Mouse (Mus musculus) heart, adult 9 months (tissue): ENCODE results near the gene Myadml2.
"Not testable (repeated sequence)": the region's sequence is repeated elsewhere in the genome, so short reads cannot be mapped to it uniquely, and the experiment has no call there.

ENCODE experiments used
- DNase-seq, 2 experiments: peaks; one replicate each; pipeline ENCODE4 v3.0.0; 2022; ENCODE audit warnings: low spot score in 2 of 2

Myadml2 gene

DNA sequence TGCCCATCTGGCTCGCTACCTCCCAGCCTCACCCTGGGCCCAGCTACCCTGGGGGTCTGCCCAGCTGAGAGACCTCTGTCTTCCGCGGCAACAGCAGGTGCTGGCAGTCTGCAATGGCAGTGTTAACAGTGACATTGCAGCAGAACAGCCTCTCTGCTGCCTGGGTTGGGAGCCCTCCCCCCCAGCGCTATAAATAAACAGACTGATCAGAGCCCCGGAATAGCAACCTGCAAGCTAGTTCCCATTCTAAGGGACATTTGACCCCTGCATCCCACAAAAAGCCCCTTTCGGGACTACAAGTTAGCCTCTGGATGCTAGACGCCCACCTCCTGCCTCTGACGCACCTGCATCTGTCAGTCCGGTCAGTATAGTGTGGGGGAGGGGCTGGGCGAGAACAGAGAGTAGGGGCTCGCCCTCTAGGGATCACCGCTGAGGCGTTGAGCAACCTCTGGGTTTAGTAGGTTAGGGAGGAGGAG is at the start of gene Myadml2:
Gene Myadml2, minus strand, starts transcription at position 158 of the 476 bp plus-strand sequence.
- DNase-seq, result peak in 1 of 2 experiments; percentile 64

DNA sequence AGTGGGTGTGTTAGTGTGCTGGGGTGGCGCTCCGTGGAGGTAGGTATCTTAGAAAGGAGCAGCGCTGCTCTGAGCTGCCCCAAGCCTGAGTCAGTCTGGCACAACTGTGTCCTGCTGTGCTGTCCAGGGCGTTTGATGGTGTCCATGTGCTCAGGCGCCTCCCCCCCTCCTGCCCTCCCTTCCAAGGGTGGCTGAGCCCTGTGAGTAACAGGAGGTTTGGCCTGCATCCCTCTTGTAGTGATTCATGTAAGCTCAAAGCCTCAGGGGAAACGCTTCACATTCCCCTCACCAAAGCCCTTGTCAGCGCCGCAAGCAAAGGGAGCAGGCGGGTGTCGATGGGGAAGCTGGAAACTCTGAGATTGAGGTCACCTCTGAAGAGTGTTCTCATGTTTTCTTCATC is 49.8 kb upstream of the Myadml2 start:
- peak; percentile 75 to 80 for DNase-seq

GRCm38 (mm10) chr11:120696568-120696967 is 48.6 kb upstream of the Myadml2 start:
- no peak for DNase-seq

- no peak for DNase-seq
These were observed 47.7 kb upstream of the Myadml2 start for GRCm38 (mm10) chr11:120695641-120696040.

DNA sequence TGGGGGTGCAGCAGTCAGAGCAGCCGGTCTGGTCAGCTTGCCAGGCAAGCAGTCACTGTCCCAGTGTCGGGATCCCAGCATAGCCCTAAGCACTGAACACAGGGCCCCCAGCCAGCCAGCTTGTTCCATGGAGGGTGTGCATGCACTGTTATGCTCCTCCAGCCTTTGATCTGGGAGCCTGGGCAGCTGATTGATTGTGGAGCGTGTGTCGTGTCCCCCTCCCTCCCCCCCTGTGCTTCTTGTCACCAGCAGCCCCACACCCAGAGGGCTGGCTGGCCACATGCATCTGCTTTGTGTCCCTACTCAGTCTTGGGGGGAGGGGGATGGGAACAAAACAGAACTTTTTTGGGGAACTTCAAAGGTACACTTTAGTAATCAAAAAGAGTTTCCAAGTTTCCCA is 47.2 kb upstream of the Myadml2 start:
- DNase-seq, result no peak

- no peak for DNase-seq
These were observed 45.5 kb upstream of the Myadml2 start for GRCm38 (mm10) chr11:120693461-120693860.

DNA sequence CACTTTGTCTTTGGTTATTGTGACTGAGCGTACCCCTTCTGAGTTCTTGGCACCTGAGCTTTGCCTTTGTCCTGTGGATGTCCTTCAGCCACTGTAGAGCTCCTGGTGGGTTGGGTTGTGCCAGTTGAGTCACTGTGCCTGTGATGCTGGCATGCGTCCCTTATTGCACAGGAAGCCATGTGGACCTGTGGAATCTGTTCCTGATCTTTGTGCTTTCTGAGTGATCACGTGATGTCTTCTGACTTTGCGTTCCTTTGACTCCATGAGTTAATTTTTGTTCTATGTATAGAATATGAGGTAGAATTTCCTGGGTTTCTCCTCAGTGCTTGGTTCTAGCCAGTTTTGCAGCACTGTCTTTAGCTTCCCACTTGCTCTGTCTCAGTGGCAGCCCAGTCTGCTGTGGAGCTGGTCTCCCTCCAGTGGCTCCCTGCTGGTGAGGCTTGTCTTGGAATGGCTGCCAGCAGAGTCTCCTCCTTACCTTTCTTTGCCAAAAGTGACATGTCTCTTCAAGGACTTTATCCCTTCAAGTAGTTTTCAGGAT is 44.6 kb upstream of the Myadml2 start:
- no peak for DNase-seq

- no peak for DNase-seq
These were observed 41.4 kb upstream of the Myadml2 start for GRCm38 (mm10) chr11:120689365-120689764.

GRCm38 (mm10) chr11:120686650-120687272 is 38.8 kb upstream of the Myadml2 start:
- DNase-seq, result no peak

DNA sequence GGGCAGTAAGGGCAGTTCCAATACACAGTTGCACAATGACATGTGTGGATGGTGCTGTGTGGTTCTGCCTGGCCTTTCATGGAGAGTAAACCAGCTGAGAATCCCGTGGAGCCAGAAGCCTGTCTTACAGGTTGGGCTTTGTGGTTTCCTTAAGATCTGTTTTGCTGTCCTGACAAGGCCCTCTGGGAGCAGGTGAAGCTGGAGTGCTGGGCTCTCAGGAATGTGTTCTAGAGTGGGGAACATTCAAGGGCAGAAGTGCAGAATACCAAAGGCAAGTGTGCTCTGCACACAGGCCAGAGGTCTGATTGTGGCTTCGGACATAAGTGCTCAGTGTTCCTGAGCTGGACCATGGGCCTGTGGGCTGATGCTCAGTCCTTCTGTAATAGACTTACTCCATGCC is 36.7 kb upstream of the Myadml2 start:
- DNase-seq, result no peak

DNA sequence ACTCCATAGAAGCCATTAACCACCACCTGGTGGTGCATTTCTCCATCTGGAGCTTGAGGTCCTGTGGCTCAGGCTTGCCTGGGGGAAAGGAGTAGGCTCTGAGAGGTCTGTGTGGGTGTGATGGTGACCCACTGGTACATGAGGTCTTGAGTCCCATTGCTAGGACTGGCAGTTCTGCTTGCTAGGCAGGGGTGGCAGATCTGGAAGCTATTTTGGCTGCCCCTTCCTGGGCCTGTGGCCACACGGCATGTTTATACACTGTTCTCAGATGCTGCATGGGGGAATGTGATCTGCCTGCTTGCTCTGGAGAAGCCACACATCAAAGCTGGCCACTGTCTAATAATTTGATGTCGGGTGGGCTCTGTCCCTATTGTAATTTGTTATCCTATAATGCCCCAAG is 36.1 kb upstream of the Myadml2 start:
- no peak for DNase-seq

DNA sequence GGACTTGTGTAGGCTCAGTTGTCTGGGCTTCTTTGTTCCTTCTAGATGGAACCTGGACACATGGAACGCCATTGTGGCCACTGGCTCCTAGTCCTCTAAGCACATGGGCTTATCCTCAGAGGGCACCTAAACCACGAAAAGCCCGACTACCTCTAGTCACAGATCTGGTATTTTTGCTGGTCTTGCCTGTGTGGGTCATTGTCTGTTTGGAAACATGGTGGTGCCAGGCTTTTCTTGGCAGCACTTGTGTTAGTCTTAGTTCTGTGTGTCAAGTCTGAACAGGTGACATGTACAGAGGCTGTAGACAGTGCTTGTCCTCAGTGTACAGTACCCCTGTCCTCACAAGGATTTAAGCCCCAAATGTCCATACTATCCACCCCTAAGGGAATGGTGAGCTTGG is 35.6 kb upstream of the Myadml2 start:
- no peak for DNase-seq

DNA sequence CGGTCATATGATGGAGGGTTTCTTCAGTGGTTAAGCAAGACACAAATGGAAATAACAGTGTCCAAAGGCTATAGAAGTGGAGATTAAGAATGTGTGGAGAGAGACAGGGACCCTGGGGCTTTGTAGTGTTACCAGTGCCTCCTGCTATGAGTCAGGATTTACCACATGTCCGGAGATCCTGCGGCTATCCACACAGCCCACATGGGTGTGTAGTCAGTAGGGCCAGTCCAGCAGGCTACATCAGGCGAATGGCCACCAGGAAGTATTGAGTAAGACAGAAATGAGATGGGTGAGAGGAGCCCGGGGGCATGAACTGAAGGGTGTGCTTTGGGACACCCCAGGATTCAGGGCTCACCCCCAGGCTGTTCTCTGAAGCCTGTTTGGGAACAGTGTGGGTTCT is 34.7 kb upstream of the Myadml2 start:
- no peak for DNase-seq

- no peak for DNase-seq
These were observed 32.0 kb upstream of the Myadml2 start for GRCm38 (mm10) chr11:120679909-120680308.

GRCm38 (mm10) chr11:120676951-120677350 is 29.0 kb upstream of the Myadml2 start:
- DNase-seq, result no peak

GRCm38 (mm10) chr11:120675875-120676274 is 27.9 kb upstream of the Myadml2 start:
- not testable (repeated sequence) for DNase-seq

- no peak for DNase-seq
These were observed 25.7 kb upstream of the Myadml2 start for GRCm38 (mm10) chr11:120673594-120674122.

GRCm38 (mm10) chr11:120672687-120673593 is 25.0 kb upstream of the Myadml2 start, which contains the start of gene Aspscr1:
Gene Aspscr1, plus strand, starts transcription at chr11:120672973.
- DNase-seq, result peak; percentile 96

DNA sequence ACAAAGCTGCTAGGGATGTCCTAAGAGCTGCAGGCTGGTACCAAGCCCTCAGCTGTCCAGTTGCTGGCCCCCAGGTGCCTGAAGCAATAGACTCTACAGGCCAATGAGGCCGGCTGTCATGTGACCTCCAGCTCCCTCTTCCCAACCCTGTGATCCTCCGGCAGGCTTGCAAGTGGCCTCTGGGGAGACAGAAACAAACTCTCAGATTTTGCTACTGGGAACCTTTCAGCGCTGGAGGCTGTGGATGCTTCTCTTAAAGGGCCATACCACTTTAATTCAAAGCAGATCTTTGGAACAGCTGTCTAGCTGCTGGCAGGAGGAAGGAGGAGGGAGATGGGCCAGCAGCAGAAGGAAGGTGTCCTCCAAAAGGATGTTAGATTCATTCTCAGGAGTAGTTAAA is 18.7 kb upstream of the Myadml2 start:
- peak in 1 of 2 experiments; percentile 40 for DNase-seq

GRCm38 (mm10) chr11:120665406-120665805 is 17.4 kb upstream of the Myadml2 start:
- peak; percentile 84 to 87 for DNase-seq

DNA sequence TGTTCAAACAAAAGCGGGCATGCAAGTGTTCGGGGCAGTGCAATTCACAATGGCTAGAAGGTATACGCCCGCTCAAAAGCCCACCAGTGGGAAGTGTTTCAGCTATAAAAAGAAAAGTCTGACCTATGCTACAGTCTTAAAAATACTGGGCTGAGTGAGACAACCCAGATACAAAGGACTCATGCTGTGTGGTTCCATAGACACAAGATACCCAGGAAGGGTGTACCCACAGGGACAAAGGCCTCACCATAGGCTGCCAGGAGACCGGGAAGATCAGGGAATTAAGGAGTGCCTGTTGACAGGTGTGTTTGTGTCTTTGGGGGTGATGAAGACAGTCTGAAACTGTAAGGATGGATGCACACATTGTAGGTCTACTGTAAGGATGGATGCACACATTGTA is 15.8 kb upstream of the Myadml2 start:
- DNase-seq, result no peak

GRCm38 (mm10) chr11:120662759-120663158 is 14.8 kb upstream of the Myadml2 start:
- DNase-seq, result no peak
